Mouse (Mus musculus): ENCODE results near the gene Gm21833.

GRCm38 (mm10) chr16:82815255-82815654 lies 12.9 kb upstream of the Gm21833 start:
- TF ChIP-seq CTCF (IDR thresholded peaks at IDR 0.05; ENCODE audit: low read depth, low read length), result no peak
- no peak for TF ChIP-seq GATA1 (IDR thresholded peaks at IDR 0.05; ENCODE audit: borderline replicate concordance, low read length)
- no peak for TF ChIP-seq POLR2AphosphoS5 (IDR thresholded peaks at IDR 0.05; ENCODE audit: insufficient replicate concordance, low read depth, low read length)
- TF ChIP-seq TAL1 (conservative IDR thresholded peaks at IDR 0.05; ENCODE audit: low read depth, low read length), result no peak

Data from G1E (cell line).